Mouse (Mus musculus): ENCODE measurements around the gene Tmem183a. TPM values are rescaled to one million over a fixed set of nuclear protein-coding genes. Genes with fewer than 3 reads are reported as not detected.

Tmem183a gene
- total RNA-seq, 2 experiments from 2014 or later = 86.5 to 96.6 TPM

DNA sequence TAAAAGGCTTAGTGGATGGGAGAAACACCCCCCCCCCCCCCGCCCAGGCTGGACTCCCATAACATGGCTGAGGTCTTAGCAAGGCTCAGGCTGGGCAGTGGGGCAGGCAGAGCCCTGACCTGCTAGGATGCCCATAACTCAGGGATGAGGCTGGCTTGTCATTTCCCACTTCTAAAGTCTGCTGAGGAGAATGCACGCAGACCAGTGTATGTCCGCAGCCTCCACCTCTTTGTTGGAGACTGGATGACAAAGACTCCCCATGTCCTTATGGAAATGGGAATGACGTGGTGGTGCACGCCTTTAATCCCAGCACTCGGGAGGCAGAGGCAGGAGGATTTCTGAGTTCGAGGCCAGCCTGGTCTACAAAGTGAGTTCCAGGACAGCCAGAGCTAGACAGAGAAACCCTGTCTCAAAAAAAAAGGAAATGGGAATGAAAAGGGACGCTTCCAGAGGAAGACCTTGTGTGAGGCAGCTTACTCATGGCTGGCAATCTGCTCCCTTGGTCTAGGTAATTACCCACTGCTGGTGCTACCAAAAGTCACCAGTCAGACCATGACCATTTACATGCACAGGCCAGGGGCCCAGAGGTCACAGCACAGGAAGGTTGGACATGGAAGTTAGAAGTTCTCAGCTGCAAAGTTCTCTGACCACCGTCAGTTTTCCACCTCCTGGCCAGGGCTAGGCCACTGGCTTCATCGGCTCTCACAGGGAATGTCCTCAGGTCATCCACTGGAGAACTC lies 28.2 kb downstream of the Tmem183a start:
- intact Hi-C loops (cut with DNase I) = loop anchor here (5.0 kb wide), 3 partner anchors 181 to 281 kb away; no protein-coding TSS in a partner anchor
- DNase-seq (ENCODE audit: extremely low spot score in 1 of 2, low spot score in 2 of 2) = no peak

GRCm38 (mm10) chr1:134332770-134333271 lies 29.0 kb downstream of the Tmem183a start, which contains the start of gene Ppfia4:
TSS of gene Ppfia4 (minus strand) at chr1:134332928.
- intact Hi-C loops (cut with DNase I) = loop anchor here (5.0 kb wide), 3 partner anchors 181 to 281 kb away; no protein-coding TSS in a partner anchor
- DNase-seq (ENCODE audit: extremely low spot score in 1 of 2, low spot score in 2 of 2) = peak; percentile 62 to 86

DNA sequence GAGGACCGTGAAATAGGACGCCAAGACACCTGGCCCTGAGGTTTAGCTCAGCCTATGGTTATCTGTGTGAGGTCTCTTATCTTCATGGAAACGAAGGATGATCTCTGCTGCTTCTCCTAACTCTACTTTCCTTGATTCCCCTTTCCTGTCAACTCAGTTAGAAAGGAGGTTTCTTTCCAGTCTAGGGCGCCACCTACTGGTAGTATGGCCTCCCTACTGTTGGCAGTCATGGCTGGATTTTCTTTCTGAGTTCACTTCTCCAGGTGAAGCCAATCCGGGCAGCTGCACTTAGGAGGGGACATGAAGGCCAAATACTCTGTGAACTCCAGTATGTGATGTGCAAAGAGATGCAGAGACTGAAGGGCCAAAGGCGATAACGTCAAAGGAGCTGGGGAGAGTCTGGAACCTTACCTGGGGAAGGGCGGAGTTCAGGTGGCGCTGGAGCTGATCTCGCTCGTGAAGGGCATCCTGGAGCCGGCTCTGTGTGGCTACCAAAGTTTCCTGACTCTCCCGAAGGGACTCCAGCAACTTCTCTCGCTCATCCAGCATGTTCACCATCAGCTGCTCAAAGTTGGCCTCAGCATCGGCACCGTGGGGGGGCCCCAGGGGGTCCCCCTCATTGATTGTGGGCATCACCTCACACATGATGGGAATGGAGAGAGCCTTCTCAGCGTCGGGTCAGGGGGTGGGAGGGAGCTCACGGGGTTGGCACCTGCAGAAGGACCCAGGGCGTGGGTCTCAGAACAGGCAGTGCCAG lies 29.7 kb downstream of the Tmem183a start:
- intact Hi-C loops (cut with DNase I) = loop anchor here (5.0 kb wide), 3 partner anchors 180 to 280 kb away; no protein-coding TSS in a partner anchor
- peak; percentile 79 to 85 for DNase-seq (ENCODE audit: extremely low spot score in 1 of 2, low spot score in 2 of 2)

DNA sequence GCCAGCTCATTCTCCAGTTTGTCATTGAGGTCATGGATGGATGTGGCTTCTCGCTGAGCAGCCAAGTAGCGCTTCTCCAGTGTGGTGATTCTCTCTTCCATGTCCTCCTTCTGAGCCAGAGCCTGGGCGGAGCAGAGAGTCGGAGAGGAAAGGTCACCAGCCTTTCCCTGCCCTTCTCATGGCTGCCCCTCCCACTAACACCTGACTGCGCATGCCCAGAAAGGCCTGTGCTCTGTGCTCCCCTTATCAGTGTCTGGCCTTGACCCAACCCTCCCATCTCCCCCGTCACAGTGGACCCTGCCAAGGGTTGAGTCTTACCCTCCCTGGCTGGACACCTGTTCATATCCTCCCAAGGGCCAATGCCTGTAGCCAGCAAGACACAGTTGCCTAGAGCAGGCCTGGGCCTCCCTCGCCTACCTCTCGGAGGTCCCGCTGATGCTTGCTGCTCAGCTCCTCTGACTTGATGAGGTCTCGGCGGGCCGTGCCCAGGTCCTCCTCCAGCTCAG lies 34.9 kb downstream of the Tmem183a start:
- intact Hi-C loops (cut with DNase I) = loop anchor here (5.0 kb wide), 1 partner anchor 85 kb away; no protein-coding TSS in a partner anchor
- no peak for DNase-seq (ENCODE audit: extremely low spot score in 1 of 2, low spot score in 2 of 2)

DNA sequence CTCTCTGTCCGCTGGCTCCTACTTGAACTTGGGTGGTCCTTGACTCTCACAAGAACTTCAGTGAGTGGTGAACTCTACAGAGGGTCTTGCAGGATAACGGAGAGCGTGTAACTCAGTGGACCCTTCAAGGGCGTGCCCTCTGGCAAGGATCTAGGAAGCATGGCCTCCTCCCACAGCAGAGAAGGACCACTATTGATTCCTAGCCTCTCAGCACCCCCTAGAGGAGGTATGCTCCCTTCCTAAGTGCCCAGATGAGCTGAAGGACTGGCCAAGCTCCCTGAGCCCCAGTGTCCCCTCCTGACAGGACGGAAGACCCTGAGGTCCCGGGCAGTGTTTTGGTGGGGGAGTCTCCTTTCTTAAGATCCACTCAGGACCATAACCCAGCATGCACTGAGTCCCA lies 39.2 kb downstream of the Tmem183a start:
- no peak for DNase-seq (ENCODE audit: extremely low spot score in 1 of 2, low spot score in 2 of 2)
- intact Hi-C loops (cut with DNase I) = no loop called here

- intact Hi-C loops (cut with DNase I) = no loop called here
- DNase-seq (ENCODE audit: extremely low spot score in 1 of 2, low spot score in 2 of 2) = no peak
These were observed 41.0 kb downstream of the Tmem183a start for GRCm38 (mm10) chr1:134320691-134321301.

DNA sequence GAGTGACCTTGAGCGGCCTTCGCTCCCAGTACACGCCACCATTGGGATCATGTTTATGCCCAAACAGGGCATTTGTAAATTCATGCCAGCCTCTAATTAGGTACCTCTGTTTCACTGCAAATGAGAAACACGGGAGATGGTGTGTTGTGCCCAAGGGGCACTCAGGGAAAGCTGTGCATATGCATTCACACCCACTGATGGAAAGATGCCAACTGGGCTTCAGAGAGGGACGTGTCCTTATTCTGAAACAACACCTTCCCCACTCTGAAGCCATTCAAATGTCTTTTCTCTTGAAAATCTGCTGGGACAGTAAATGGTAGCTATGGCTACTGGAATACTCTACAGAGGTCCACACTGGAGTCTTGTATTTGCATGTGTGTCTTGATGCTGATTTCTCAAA lies 43.5 kb downstream of the Tmem183a start:
- intact Hi-C loops (cut with DNase I) = no loop called here
- DNase-seq (ENCODE audit: extremely low spot score in 1 of 2, low spot score in 2 of 2) = no peak

GRCm38 (mm10) chr1:134316361-134316760 lies 45.4 kb downstream of the Tmem183a start:
- DNase-seq (ENCODE audit: extremely low spot score in 1 of 2, low spot score in 2 of 2) = no peak
- intact Hi-C loops (cut with DNase I) = no loop called here

GRCm38 (mm10) chr1:134315181-134315580 lies 46.6 kb downstream of the Tmem183a start:
- no peak for DNase-seq (ENCODE audit: extremely low spot score in 1 of 2, low spot score in 2 of 2)
- intact Hi-C loops (cut with DNase I) = no loop called here

- intact Hi-C loops (cut with DNase I) = no loop called here
- DNase-seq (ENCODE audit: extremely low spot score in 1 of 2, low spot score in 2 of 2) = no peak
These were observed 50.0 kb downstream of the Tmem183a start for GRCm38 (mm10) chr1:134311760-134312159.

DNA sequence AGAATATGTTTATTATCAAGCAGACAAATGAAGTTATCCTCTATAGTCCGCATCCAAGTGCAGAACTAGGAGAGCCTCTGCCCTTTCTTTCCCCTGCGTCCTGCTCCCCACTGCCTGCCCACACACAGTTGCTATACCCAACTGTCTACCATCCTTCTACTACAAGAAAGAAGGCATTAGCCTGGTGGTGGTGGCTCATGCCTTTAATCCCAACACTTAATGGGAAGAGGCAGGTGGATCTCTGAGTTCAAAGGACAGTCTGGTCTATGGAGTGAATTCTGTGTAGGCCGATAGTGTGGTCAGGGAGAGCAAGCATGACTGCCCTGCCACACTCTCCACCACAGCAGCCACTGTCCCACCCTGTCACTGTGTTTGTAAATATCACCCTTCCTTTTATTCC lies 51.0 kb downstream of the Tmem183a start:
- no peak for DNase-seq (ENCODE audit: extremely low spot score in 1 of 2, low spot score in 2 of 2)
- intact Hi-C loops (cut with DNase I) = no loop called here

GRCm38 (mm10) chr1:134310291-134310690 lies 51.5 kb downstream of the Tmem183a start:
- intact Hi-C loops (cut with DNase I) = no loop called here

DNA sequence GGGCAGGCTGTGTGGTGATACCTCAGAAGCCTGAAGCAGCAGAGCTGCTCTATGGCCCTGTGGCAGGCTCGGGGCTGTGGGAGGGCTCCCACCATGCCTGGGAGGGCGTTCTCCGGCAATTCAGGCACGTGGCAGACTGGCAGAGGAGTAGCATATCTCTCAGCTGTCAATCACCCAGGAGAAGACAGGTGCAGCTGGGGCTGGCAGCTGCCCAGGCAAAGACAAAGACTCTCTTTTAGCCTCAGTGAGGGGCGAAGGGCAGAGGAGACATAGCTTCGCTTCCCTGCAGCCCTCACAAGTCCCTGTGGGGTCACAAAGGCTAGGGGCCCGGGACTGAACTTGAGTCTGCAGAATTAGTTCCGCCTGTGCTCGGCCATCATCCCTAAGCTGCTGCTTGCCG lies 54.4 kb downstream of the Tmem183a start:
- no peak for DNase-seq (ENCODE audit: extremely low spot score in 1 of 2, low spot score in 2 of 2)
- intact Hi-C loops (cut with DNase I) = no loop called here

More at GRCm38 (mm10) chr1:134310291-134310690, 51.5 kb downstream of the Tmem183a start:
- DNase-seq (ENCODE audit: extremely low spot score in 1 of 2, low spot score in 2 of 2) = no peak

DNA sequence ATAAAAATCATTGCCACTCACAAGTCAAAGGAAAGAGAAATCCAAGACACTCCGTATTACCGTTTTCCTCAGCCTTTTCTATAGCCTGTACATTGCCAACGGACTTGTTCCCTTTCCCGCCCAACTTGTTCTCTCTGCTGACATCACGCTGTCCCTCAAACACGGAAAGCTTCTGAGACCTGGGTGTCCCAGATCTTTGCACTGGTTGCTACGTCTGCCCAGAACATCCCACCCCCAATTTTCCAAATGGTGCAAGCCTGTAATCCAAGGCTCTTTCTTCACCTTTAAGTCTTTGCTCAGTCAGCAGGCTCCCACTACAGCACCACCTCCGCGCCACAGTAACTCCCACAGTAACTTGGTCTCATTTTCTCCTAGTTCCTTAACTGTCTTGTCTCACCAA lies 56.8 kb downstream of the Tmem183a start:
- intact Hi-C loops (cut with DNase I) = no loop called here
- no peak for DNase-seq (ENCODE audit: extremely low spot score in 1 of 2, low spot score in 2 of 2)

DNA sequence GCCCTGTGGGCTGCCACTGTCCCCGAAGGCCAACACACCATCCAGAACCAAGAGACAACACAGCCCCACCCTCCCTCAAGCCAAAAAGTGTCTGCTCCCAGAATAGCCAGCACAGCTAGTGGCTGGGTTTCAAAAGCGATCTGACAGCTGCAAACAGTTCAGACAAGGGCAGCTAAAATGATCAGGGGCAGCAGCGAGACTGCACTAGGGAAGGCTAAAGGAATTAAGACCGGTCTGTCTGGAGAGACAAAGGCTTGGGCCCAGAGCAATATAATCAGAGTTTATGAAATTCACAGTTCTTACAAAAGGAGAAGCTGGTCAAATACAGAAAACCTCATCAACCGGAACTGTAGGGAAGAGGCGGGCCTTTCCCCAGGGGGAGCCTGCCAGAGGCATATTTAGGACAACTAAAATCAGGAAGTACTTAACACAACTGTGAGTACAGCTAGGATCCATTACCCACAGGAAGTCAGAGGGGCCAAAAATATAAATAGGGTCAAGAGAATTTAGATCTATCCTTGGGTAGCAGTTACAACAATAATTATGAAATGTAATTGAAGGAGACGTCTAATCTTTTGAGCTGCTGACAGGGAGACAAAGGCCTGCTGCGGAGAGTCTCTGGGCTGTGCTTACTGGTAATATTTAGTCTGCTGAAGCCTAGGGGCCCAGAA lies 59.1 kb downstream of the Tmem183a start:
- DNase-seq (ENCODE audit: extremely low spot score in 1 of 2, low spot score in 2 of 2) = peak in 1 of 2 experiments; percentile 49
- intact Hi-C loops (cut with DNase I) = no loop called here

DNA sequence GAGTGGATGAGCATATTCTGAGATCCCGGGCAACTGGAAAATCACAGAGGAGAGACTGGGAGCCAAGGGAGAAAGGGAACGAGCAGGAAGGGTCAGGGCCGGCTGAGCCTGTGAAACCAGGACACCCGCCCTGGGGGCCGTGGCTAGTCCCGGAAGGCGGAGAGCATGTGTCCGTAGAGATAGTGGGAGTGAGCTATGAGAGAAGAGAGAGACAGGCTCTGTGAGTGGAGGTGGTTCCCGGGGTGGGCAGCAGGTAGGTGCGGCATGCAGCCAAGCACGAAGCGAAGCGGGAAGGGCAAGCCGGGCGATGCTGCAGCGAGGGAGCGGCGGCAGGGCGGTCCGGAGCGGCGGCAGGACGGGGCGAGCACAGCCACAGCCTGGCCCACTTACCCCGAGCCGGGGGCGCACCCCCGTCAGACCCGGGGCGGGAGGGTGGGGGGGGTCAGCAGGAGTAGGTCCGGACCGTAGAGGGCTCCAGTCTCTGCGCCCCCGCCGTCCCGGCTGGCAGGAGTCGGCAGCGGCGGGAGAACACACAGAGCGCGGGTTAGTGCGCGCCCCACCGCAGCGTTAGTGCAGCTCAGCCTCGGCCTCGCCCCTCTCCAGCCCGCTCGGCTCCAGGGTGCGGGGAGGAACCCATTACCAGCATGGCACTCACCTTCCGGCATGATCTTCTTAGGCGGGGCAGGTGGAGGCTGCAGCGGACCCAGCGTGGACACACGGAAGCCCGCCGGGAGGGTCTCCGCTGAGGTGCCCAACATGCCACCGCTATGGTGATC lies 63.0 kb downstream of the Tmem183a start:
- intact Hi-C loops (cut with DNase I) = no loop called here
- peak in 1 of 2 experiments; percentile 44 for DNase-seq (ENCODE audit: extremely low spot score in 1 of 2, low spot score in 2 of 2)

- intact Hi-C loops (cut with DNase I) = no loop called here
- no peak for DNase-seq (ENCODE audit: extremely low spot score in 1 of 2, low spot score in 2 of 2)
These were observed 64.5 kb downstream of the Tmem183a start for GRCm38 (mm10) chr1:134297265-134297664.
